Mouse (Mus musculus): ENCODE data around the gene Rasa2.
A peak's percentile ranks its signal among the peaks of the same experiment; 100 is the strongest.

DNA sequence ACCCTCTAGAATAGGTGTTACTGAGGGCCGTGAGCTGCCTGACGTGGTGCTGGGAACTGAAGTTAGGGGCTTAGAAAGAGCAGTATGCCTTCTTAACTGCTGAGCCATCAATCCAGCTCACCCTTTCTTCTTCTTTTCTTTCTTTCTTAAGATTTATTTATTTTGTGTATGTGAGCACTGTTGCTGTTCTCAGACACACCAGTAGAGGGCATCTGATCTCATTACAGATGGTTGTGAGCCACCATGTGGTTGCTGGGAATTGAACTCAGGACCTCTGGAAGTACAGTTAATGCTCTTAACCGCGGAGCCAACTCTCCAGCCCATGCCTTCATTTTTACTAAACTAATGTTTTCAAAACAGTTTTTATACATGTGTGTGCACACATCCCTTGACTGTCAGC is 67.9 kb downstream of the Rasa2 start:
- no peak for TF ChIP-seq JUND (IDR thresholded peaks at IDR 0.05; ENCODE audit: low read depth, low read length)
- no peak for TF ChIP-seq EP300 (IDR thresholded peaks at IDR 0.05; ENCODE audit: low read depth in 1 of 2, low read length in 2 of 2)
- TF ChIP-seq HCFC1 (IDR thresholded peaks at IDR 0.05; ENCODE audit: low read depth, low read length) = no peak
- TF ChIP-seq POLR2A (IDR thresholded peaks at IDR 0.05; ENCODE audit: control insufficient read depth in 1 of 2, insufficient read depth in 1 of 2, low read depth in 1 of 2, low read length in 2 of 2, poor library complexity in 1 of 2) = no peak
- TF ChIP-seq CTCF (IDR thresholded peaks at IDR 0.05 in 2 of 3, conservative IDR thresholded peaks at IDR 0.05 in 1 of 3; ENCODE audit: control insufficient read depth in 1 of 3, insufficient read depth in 1 of 3, low read depth in 2 of 3, low read length in 3 of 3, poor library complexity in 1 of 3, severe bottlenecking in 1 of 3) = peak in 2 of 3 experiments; percentile 30 to 39; a peak in 4 of 6 replicates
- TF ChIP-seq RAD21 (IDR thresholded peaks at IDR 0.05; ENCODE audit: low read depth, low read length) = no peak
- no peak for TF ChIP-seq MAX (IDR thresholded peaks at IDR 0.05; ENCODE audit: low read length)
- TF ChIP-seq CHD1 (IDR thresholded peaks at IDR 0.05; ENCODE audit: low read depth, low read length) = no peak
- no peak for TF ChIP-seq GABPA (IDR thresholded peaks at IDR 0.05; ENCODE audit: low read depth, low read length)
- no peak for TF ChIP-seq RCOR1 (IDR thresholded peaks at IDR 0.05; ENCODE audit: low read depth, low read length)
- no peak for TF ChIP-seq USF2 (IDR thresholded peaks at IDR 0.05; ENCODE audit: borderline replicate concordance in 1 of 2, insufficient read depth in 1 of 2, low read depth in 1 of 2, low read length in 2 of 2)
- no peak for TF ChIP-seq MYC (IDR thresholded peaks at IDR 0.05; ENCODE audit: low read depth, low read length)

Measured in MEL (cell line).